Mouse (Mus musculus): ENCODE results near the gene Samd4b. TPM values are rescaled to one million over a fixed set of nuclear protein-coding genes. Genes with fewer than 3 reads are reported as not detected.

The Samd4b gene
- polyA plus RNA-seq, 1 experiment from 2014 or later = 37.6 TPM

- Histone ChIP-seq H3K27me3 (ENCODE audit: control insufficient read depth, insufficient read depth, low read length) (no peaks in the 10 kb centered on the region), H3K9me3 (ENCODE audit: control insufficient read depth, low read length) (no peaks in the 10 kb centered on the region), H3K9ac (ENCODE audit: low read length) (no peak overlapping the region), H3K36me3 (ENCODE audit: control insufficient read depth, insufficient read depth, low read length) (no peaks in the 10 kb centered on the region), H3K27ac (replicated peaks; ENCODE audit: low read depth, low read length) (no peak overlapping the region), H3K4me3 (ENCODE audit: low read depth, low read length) (no peak overlapping the region), H3K4me2 (ENCODE audit: low read depth, severe bottlenecking) (no peak overlapping the region), H3K4me1 (ENCODE audit: control insufficient read depth, insufficient read depth, low read length) (peaks cover 6% of the 10 kb centered on the region)
- DNase-seq (ENCODE audit: low spot score) (no peak), ATAC-seq (ENCODE audit: insufficient number of reproducible peaks, low FRiP score, low TSS enrichment, low read depth) (no peak)
- 59% methylated on average over 13 of the region's 13 CpGs for WGBS
Observed at GRCm38 (mm10) chr7:28447865-28448820, 149.8 kb downstream of the Samd4b start.

- H3K9me3 ChIP-seq (ENCODE audit: control insufficient read depth, low read length) = no peaks in the 10 kb centered on the region
- 11% methylated on average over 12 of the region's 12 CpGs for WGBS
- H3K36me3 ChIP-seq (ENCODE audit: control insufficient read depth, insufficient read depth, low read length) = no peaks in the 10 kb centered on the region
- no peaks in the 10 kb centered on the region for H3K27me3 ChIP-seq (ENCODE audit: control insufficient read depth, insufficient read depth, low read length)
- H3K9ac ChIP-seq (ENCODE audit: low read length) = no peak overlapping the region
- no peak for ATAC-seq (ENCODE audit: insufficient number of reproducible peaks, low FRiP score, low TSS enrichment, low read depth)
- no peaks in the 10 kb centered on the region for H3K4me1 ChIP-seq (ENCODE audit: control insufficient read depth, insufficient read depth, low read length)
- DNase-seq (ENCODE audit: low spot score) = no peak
- H3K27ac ChIP-seq (replicated peaks; ENCODE audit: low read depth, low read length) = no peak overlapping the region
- no peak overlapping the region for H3K4me2 ChIP-seq (ENCODE audit: low read depth, severe bottlenecking)
- H3K4me3 ChIP-seq (ENCODE audit: low read depth, low read length) = no peak overlapping the region
Observed at GRCm38 (mm10) chr7:28447101-28447830, 150.7 kb downstream of the Samd4b start.

- Histone ChIP-seq H3K27me3 (ENCODE audit: control insufficient read depth, insufficient read depth, low read length) (no peaks in the 10 kb centered on the region), H3K36me3 (ENCODE audit: control insufficient read depth, insufficient read depth, low read length) (no peaks in the 10 kb centered on the region), H3K4me2 (ENCODE audit: low read depth, severe bottlenecking) (no peak overlapping the region), H3K9ac (ENCODE audit: low read length) (no peak overlapping the region), H3K9me3 (ENCODE audit: control insufficient read depth, low read length) (no peaks in the 10 kb centered on the region), H3K4me3 (ENCODE audit: low read depth, low read length) (no peak overlapping the region), H3K27ac (replicated peaks; ENCODE audit: low read depth, low read length) (no peak overlapping the region), H3K4me1 (ENCODE audit: control insufficient read depth, insufficient read depth, low read length) (no peaks in the 10 kb centered on the region)
- peak; percentile 87 for DNase-seq (ENCODE audit: low spot score)
- WGBS = 2% methylated on average over 12 of the region's 12 CpGs
- ATAC-seq (ENCODE audit: insufficient number of reproducible peaks, low FRiP score, low TSS enrichment, low read depth) = no peak
Observed at GRCm38 (mm10) chr7:28446446-28446845, 151.5 kb downstream of the Samd4b start.

GRCm38 (mm10) chr7:28444344-28444974 lies 153.5 kb downstream of the Samd4b start:
- H3K4me3 ChIP-seq (ENCODE audit: low read depth, low read length) = no peak overlapping the region
- H3K9me3 ChIP-seq (ENCODE audit: control insufficient read depth, low read length) = no peaks in the 10 kb centered on the region
- H3K27ac ChIP-seq (replicated peaks; ENCODE audit: low read depth, low read length) = no peak overlapping the region
- H3K36me3 ChIP-seq (ENCODE audit: control insufficient read depth, insufficient read depth, low read length) = no peaks in the 10 kb centered on the region
- no peak overlapping the region for H3K9ac ChIP-seq (ENCODE audit: low read length)
- no peak for ATAC-seq (ENCODE audit: insufficient number of reproducible peaks, low FRiP score, low TSS enrichment, low read depth)
- no peak for DNase-seq (ENCODE audit: low spot score)
- WGBS = 89% methylated on average over 13 of the region's 13 CpGs
- no peaks in the 10 kb centered on the region for H3K27me3 ChIP-seq (ENCODE audit: control insufficient read depth, insufficient read depth, low read length)
- H3K4me1 ChIP-seq (ENCODE audit: control insufficient read depth, insufficient read depth, low read length) = no peaks in the 10 kb centered on the region
- no peak overlapping the region for H3K4me2 ChIP-seq (ENCODE audit: low read depth, severe bottlenecking)

- whole genome bisulfite sequencing = 64% methylated on average over 4 of the region's 4 CpGs
- H3K27ac ChIP-seq (replicated peaks; ENCODE audit: low read depth, low read length) = no peak overlapping the region
- no peaks in the 10 kb centered on the region for H3K9me3 ChIP-seq (ENCODE audit: control insufficient read depth, low read length)
- H3K36me3 ChIP-seq (ENCODE audit: control insufficient read depth, insufficient read depth, low read length) = no peaks in the 10 kb centered on the region
- DNase-seq (ENCODE audit: low spot score) (no peak), ATAC-seq (ENCODE audit: insufficient number of reproducible peaks, low FRiP score, low TSS enrichment, low read depth) (no peak)
- no peak overlapping the region for H3K4me3 ChIP-seq (ENCODE audit: low read depth, low read length)
- no peaks in the 10 kb centered on the region for H3K4me1 ChIP-seq (ENCODE audit: control insufficient read depth, insufficient read depth, low read length)
- H3K4me2 ChIP-seq (ENCODE audit: low read depth, severe bottlenecking) = no peak overlapping the region
- H3K9ac ChIP-seq (ENCODE audit: low read length) = no peak overlapping the region
- no peaks in the 10 kb centered on the region for H3K27me3 ChIP-seq (ENCODE audit: control insufficient read depth, insufficient read depth, low read length)
Observed at GRCm38 (mm10) chr7:28442688-28443087, 155.3 kb downstream of the Samd4b start.

GRCm38 (mm10) chr7:28441776-28442485 lies 156.0 kb downstream of the Samd4b start:
- Histone ChIP-seq H3K9ac (ENCODE audit: low read length) (no peak overlapping the region), H3K27me3 (ENCODE audit: control insufficient read depth, insufficient read depth, low read length) (no peaks in the 10 kb centered on the region), H3K4me3 (ENCODE audit: low read depth, low read length) (no peak overlapping the region), H3K9me3 (ENCODE audit: control insufficient read depth, low read length) (no peaks in the 10 kb centered on the region), H3K4me2 (ENCODE audit: low read depth, severe bottlenecking) (no peak overlapping the region), H3K36me3 (ENCODE audit: control insufficient read depth, insufficient read depth, low read length) (no peaks in the 10 kb centered on the region), H3K4me1 (ENCODE audit: control insufficient read depth, insufficient read depth, low read length) (0 out of 2 replicates have a peak, but pooled peaks cover 4% of the 10 kb centered on the region), H3K27ac (replicated peaks; ENCODE audit: low read depth, low read length) (no peak overlapping the region)
- DNase-seq (ENCODE audit: low spot score) = no peak
- WGBS = 87% methylated on average over 13 of the region's 14 CpGs
- ATAC-seq (ENCODE audit: insufficient number of reproducible peaks, low FRiP score, low TSS enrichment, low read depth) = no peak

- Histone ChIP-seq H3K9ac (ENCODE audit: low read length) (no peak overlapping the region), H3K4me2 (ENCODE audit: low read depth, severe bottlenecking) (no peak overlapping the region), H3K9me3 (ENCODE audit: control insufficient read depth, low read length) (no peaks in the 10 kb centered on the region), H3K27ac (replicated peaks; ENCODE audit: low read depth, low read length) (no peak overlapping the region), H3K4me3 (ENCODE audit: low read depth, low read length) (no peak overlapping the region), H3K4me1 (ENCODE audit: control insufficient read depth, insufficient read depth, low read length) (0 out of 2 replicates have a peak, but pooled peaks cover 4% of the 10 kb centered on the region), H3K36me3 (ENCODE audit: control insufficient read depth, insufficient read depth, low read length) (no peaks in the 10 kb centered on the region), H3K27me3 (ENCODE audit: control insufficient read depth, insufficient read depth, low read length) (no peaks in the 10 kb centered on the region)
- ATAC-seq (ENCODE audit: insufficient number of reproducible peaks, low FRiP score, low TSS enrichment, low read depth) = no peak
- no peak for DNase-seq (ENCODE audit: low spot score)
- 65% methylated on average over 2 of the region's 2 CpGs for WGBS
Observed at GRCm38 (mm10) chr7:28440739-28441138, 157.2 kb downstream of the Samd4b start.

GRCm38 (mm10) chr7:28438771-28439170 lies 159.2 kb downstream of the Samd4b start:
- Histone ChIP-seq H3K4me1 (ENCODE audit: control insufficient read depth, insufficient read depth, low read length) (0 out of 2 replicates have a peak, but pooled peaks cover 8% of the 10 kb centered on the region), H3K27me3 (ENCODE audit: control insufficient read depth, insufficient read depth, low read length) (no peaks in the 10 kb centered on the region), H3K9me3 (ENCODE audit: control insufficient read depth, low read length) (no peaks in the 10 kb centered on the region), H3K36me3 (ENCODE audit: control insufficient read depth, insufficient read depth, low read length) (no peaks in the 10 kb centered on the region), H3K4me3 (ENCODE audit: low read depth, low read length) (no peak overlapping the region), H3K9ac (ENCODE audit: low read length) (no peak overlapping the region), H3K4me2 (ENCODE audit: low read depth, severe bottlenecking) (no peak overlapping the region), H3K27ac (replicated peaks; ENCODE audit: low read depth, low read length) (no peak overlapping the region)
- DNase-seq (ENCODE audit: low spot score) = no peak
- 77% methylated on average over 2 of the region's 2 CpGs for WGBS
- no peak for ATAC-seq (ENCODE audit: insufficient number of reproducible peaks, low FRiP score, low TSS enrichment, low read depth)

Data from limb, embryonic 11.5 days (tissue).